Mouse (Mus musculus): ENCODE results near the gene Lrrc8d. TPM values are rescaled to one million over a fixed set of nuclear protein-coding genes. Genes with fewer than 3 reads are reported as not detected.
A peak's percentile ranks its signal among the peaks of the same experiment; 100 is the strongest.

Lrrc8d gene
- polyA plus RNA-seq, 1 experiment from 2014 or later, result 35.7 TPM

DNA sequence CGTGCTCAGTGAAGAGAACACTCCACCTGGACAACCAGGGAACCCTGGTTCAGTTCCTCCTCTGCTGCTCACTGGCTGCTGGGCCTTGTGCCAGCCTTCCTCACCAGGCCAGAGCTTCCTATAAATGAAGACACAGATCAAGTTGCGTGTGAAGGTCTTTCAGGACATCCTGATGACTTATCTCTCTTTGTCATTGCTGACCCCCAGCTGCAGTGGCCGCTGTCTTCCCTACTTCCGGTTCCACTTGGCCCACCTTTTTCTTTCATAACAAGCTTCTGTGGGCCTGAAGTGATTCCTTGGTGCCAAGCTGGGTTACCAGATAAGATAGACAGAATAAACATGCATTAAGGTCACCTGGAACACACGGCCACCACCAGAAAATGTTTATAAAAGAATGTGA lies 90.0 kb downstream of the Lrrc8d start:
- H3K4me1 ChIP-seq (ENCODE audit: control insufficient read depth, insufficient read depth, low read length), result peaks cover 25% of the 10 kb centered on the region
- 86% methylated on average over 5 of the region's 5 CpGs for WGBS
- no peak overlapping the region for H3K4me3 ChIP-seq (ENCODE audit: low read depth, low read length)
- no peak overlapping the region for H3K9ac ChIP-seq (replicated peaks; ENCODE audit: low read depth, low read length)
- no peak overlapping the region for H3K4me2 ChIP-seq (ENCODE audit: low read depth, low read length)
- no peak for ATAC-seq (ENCODE audit: low read depth)
- H3K9me3 ChIP-seq (ENCODE audit: control insufficient read depth, low read length), result no peaks in the 10 kb centered on the region
- H3K36me3 ChIP-seq (ENCODE audit: control insufficient read depth, insufficient read depth, low read length), result no peaks in the 10 kb centered on the region
- H3K27me3 ChIP-seq (ENCODE audit: control insufficient read depth, insufficient read depth, low read length), result no peaks in the 10 kb centered on the region
- no peak overlapping the region for H3K27ac ChIP-seq (ENCODE audit: low read depth, low read length)

DNA sequence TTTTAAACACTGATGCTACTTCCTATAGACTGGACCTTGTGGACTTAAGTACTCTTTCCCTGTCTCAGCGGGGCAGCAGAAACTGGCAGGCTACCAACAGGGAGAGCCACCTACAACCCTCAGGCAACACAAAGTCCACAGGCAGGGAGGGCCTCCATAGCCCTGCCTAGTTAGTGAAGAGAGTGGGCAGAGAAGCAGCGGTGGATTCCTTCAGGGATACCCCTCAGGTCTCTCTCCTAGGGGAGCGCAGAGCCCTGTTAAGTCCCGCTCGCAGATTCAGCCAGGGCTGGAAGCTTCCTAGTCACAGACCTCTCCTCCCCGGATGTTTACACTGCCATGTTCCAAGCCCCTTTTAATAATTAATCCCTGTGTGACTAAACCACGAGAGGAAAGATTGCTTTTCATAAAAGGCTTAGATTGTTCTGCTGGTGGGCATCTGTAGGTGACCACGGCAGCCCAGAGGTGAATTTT lies 92.6 kb downstream of the Lrrc8d start:
- ATAC-seq (ENCODE audit: low read depth), result peak; percentile 36; the same call in 1 of the 2 replicates
- no peak overlapping the region for H3K4me3 ChIP-seq (ENCODE audit: low read depth, low read length)
- no peaks in the 10 kb centered on the region for H3K9me3 ChIP-seq (ENCODE audit: control insufficient read depth, low read length)
- H3K9ac ChIP-seq (replicated peaks; ENCODE audit: low read depth, low read length), result no peak overlapping the region; the same call in 1 of the 2 replicates
- 33% methylated on average over 8 of the region's 8 CpGs for WGBS
- H3K4me1 ChIP-seq (ENCODE audit: control insufficient read depth, insufficient read depth, low read length), result peaks cover 20% of the 10 kb centered on the region
- H3K27me3 ChIP-seq (ENCODE audit: control insufficient read depth, insufficient read depth, low read length), result no peaks in the 10 kb centered on the region
- peak overlapping the region; percentile 48; the same call in 1 of the 2 replicates for H3K27ac ChIP-seq (ENCODE audit: low read depth, low read length)
- H3K4me2 ChIP-seq (ENCODE audit: low read depth, low read length), result peak overlapping the region; percentile 11; the same call in 1 of the 2 replicates
- H3K36me3 ChIP-seq (ENCODE audit: control insufficient read depth, insufficient read depth, low read length), result no peaks in the 10 kb centered on the region

DNA sequence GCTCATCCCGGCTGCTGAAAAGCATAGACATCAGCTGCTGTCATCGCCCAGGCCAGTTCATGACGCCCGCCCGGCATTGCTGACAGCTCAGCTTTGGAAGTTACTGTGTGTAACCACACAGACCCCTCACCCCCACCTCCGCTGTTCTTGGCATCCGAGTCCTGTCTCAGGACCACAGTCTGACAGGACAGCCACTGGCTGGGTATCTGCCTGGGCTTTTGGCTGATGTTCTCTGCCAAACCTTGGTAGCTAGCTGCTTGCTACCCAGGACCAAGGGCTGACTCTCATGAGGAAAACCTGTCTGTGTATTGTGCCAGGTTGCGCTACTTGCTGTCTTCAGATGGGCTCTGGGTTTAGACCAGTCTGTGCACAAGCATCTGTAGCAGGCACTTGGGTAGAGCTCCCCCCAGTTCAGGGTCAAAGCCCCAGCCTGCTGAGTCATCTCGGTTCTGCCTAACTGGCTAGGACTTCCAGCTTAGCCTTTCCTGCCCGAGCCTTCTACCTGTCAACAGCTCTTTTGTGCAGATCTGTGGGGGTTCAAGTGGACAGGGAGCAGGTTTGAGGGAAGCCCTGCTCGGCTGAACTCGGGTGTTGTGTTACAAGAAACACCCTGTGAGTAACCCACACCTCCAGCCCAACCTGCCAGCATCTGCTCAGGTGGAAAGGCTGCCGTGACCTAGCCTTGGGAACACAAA lies 93.2 kb downstream of the Lrrc8d start:
- Histone ChIP-seq H3K9me3 (ENCODE audit: control insufficient read depth, low read length) (no peaks in the 10 kb centered on the region), H3K4me3 (ENCODE audit: low read depth, low read length) (no peak overlapping the region), H3K36me3 (ENCODE audit: control insufficient read depth, insufficient read depth, low read length) (no peaks in the 10 kb centered on the region), H3K9ac (replicated peaks; ENCODE audit: low read depth, low read length) (no peak overlapping the region), H3K4me1 (ENCODE audit: control insufficient read depth, insufficient read depth, low read length) (peaks cover 16% of the 10 kb centered on the region), H3K27ac (ENCODE audit: low read depth, low read length) (peak overlapping the region; percentile 48; the same call in 1 of the 2 replicates), H3K27me3 (ENCODE audit: control insufficient read depth, insufficient read depth, low read length) (no peaks in the 10 kb centered on the region), H3K4me2 (ENCODE audit: low read depth, low read length) (no peak overlapping the region)
- WGBS, result 57% methylated on average over 13 of the region's 13 CpGs
- ATAC-seq (ENCODE audit: low read depth), result peak; percentile 50; the same call in 1 of the 2 replicates

DNA sequence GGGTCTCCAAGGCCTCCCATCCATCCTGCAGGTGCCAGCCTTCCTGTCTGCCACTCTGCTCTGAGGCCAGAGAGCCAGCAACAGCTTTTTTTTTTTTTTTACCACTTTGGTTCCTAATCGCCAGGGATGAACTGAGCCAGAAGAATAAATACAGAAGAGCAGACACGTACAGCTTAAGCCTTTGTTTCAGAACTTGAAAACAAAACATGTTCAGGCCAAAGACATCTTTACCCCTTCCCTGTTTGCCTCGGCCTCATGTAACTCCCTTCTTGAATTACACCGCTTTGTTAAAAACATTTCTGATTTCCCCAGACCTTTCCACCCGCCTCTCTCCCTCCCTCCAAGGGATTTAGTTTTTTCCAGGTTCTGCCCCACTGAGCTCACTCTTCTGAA lies 93.8 kb downstream of the Lrrc8d start:
- no peak for ATAC-seq (ENCODE audit: low read depth)
- Histone ChIP-seq H3K27ac (ENCODE audit: low read depth, low read length) (peak overlapping the region; percentile 48; the same call in 1 of the 2 replicates), H3K4me1 (ENCODE audit: control insufficient read depth, insufficient read depth, low read length) (peaks cover 16% of the 10 kb centered on the region), H3K27me3 (ENCODE audit: control insufficient read depth, insufficient read depth, low read length) (no peaks in the 10 kb centered on the region), H3K4me2 (ENCODE audit: low read depth, low read length) (no peak overlapping the region), H3K9me3 (ENCODE audit: control insufficient read depth, low read length) (no peaks in the 10 kb centered on the region), H3K4me3 (ENCODE audit: low read depth, low read length) (no peak overlapping the region), H3K36me3 (ENCODE audit: control insufficient read depth, insufficient read depth, low read length) (no peaks in the 10 kb centered on the region), H3K9ac (replicated peaks; ENCODE audit: low read depth, low read length) (no peak overlapping the region)
- 68% methylated on average over 5 of the region's 5 CpGs for WGBS

DNA sequence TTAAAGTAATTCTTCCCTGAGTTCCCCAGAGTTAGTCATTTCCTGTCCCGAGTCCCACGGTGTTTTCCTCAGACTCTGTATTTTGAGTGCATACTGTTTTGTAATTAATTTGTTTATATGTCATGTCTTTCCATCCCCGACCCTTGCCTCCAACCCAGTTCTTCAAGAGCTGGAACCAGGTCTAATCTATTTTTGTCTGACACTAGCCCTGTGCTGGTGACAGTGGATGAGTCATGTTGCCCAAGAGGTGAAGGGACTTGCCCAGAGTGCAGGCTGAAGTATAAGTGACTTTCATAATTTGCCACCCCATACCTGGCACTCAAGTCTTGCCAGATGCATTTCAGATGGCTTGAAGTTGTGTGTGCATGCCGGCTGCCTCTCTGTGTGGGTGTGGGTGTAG lies 98.7 kb downstream of the Lrrc8d start:
- Histone ChIP-seq H3K4me2 (ENCODE audit: low read depth, low read length) (no peak overlapping the region), H3K4me1 (ENCODE audit: control insufficient read depth, insufficient read depth, low read length) (peaks cover 11% of the 10 kb centered on the region; the same call in 1 of the 2 replicates), H3K36me3 (ENCODE audit: control insufficient read depth, insufficient read depth, low read length) (no peaks in the 10 kb centered on the region), H3K4me3 (ENCODE audit: low read depth, low read length) (no peak overlapping the region), H3K27ac (ENCODE audit: low read depth, low read length) (no peak overlapping the region), H3K9me3 (ENCODE audit: control insufficient read depth, low read length) (no peaks in the 10 kb centered on the region), H3K27me3 (ENCODE audit: control insufficient read depth, insufficient read depth, low read length) (no peaks in the 10 kb centered on the region), H3K9ac (replicated peaks; ENCODE audit: low read depth, low read length) (no peak overlapping the region)
- 91% methylated on average over 4 of the region's 4 CpGs for WGBS
- no peak for ATAC-seq (ENCODE audit: low read depth)

DNA sequence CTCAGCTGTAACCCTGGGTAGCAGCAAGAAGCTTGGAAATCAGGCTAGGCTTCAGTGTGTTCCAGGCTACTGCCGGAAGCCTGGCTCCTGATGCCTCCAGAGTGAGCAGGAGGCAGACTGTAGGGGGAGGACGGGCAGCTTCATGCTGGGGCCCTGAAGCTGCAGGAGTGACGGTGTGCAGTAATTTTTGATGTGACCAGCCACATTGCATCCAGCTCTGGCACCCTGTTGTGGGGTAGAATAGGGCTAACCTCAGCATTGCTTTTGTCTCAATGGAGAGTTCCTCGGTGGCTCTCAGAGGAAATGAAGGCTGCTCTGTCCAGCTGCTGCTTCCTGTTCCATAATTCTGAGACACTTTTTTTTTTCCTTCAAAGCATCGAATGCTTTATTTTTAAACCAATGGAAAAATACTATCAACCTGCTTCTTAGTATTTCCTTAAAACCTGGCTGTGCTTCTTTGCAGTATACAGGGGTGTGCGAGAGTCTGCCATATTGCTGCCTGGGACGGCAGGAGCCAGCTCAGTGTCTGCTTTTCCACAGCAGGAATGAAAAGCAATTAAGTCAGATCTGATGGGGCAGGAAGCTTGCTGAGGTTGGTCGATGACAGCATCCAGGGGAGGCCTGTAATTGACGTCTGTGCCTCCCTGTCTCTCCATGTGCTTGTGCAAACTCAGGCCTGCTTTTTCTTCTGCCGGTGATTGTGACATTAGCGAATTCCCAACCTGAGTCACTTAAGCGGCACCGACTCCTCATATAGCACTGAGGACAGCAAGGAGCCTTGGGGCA lies 100.3 kb downstream of the Lrrc8d start:
- 14% methylated on average over 13 of the region's 13 CpGs for WGBS
- H3K9me3 ChIP-seq (ENCODE audit: control insufficient read depth, low read length), result no peaks in the 10 kb centered on the region
- 0 out of 2 replicates have a peak overlapping the region, but pooled peaks have one; percentile 11 for H3K9ac ChIP-seq (replicated peaks; ENCODE audit: low read depth, low read length)
- peak overlapping the region; percentile 14; the same call in 1 of the 2 replicates for H3K4me2 ChIP-seq (ENCODE audit: low read depth, low read length)
- H3K27me3 ChIP-seq (ENCODE audit: control insufficient read depth, insufficient read depth, low read length), result no peaks in the 10 kb centered on the region
- peak; percentile 76 for ATAC-seq (ENCODE audit: low read depth)
- peaks cover 11% of the 10 kb centered on the region; the same call in 1 of the 2 replicates for H3K4me1 ChIP-seq (ENCODE audit: control insufficient read depth, insufficient read depth, low read length)
- H3K4me3 ChIP-seq (ENCODE audit: low read depth, low read length), result no peak overlapping the region
- no peaks in the 10 kb centered on the region for H3K36me3 ChIP-seq (ENCODE audit: control insufficient read depth, insufficient read depth, low read length)
- peak overlapping the region; percentile 72 for H3K27ac ChIP-seq (ENCODE audit: low read depth, low read length)

DNA sequence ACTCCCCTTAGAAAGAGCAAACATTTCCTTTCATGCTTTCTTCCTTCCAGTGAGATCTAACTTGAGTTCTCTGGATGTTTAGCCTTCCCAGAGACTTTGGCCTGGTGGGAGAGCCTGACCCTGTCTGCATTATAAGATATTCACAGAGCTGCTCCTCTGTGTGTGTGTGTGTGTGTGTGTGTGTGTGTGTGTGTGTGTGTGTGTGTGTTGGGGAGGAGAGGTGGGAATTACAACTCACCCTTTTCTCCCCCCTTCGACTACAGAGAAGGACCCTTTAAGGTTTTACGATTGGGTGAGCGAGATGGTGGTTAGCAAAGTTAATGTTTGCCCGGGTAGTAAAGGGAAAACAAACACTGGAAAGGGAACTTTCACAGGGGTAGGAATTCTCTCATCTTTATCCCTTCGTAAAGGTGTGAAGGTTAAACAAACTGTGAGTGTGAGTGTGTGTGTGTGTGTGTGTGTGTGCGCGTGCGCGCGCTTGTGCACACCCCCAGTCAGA lies 101.3 kb downstream of the Lrrc8d start:
- 50% methylated on average over 10 of the region's 10 CpGs for WGBS
- Histone ChIP-seq H3K4me1 (ENCODE audit: control insufficient read depth, insufficient read depth, low read length) (peaks cover 11% of the 10 kb centered on the region; the same call in 1 of the 2 replicates), H3K9me3 (ENCODE audit: control insufficient read depth, low read length) (no peaks in the 10 kb centered on the region), H3K27ac (ENCODE audit: low read depth, low read length) (no peak overlapping the region), H3K4me3 (ENCODE audit: low read depth, low read length) (no peak overlapping the region), H3K9ac (replicated peaks; ENCODE audit: low read depth, low read length) (no peak overlapping the region), H3K27me3 (ENCODE audit: control insufficient read depth, insufficient read depth, low read length) (no peaks in the 10 kb centered on the region), H3K4me2 (ENCODE audit: low read depth, low read length) (no peak overlapping the region), H3K36me3 (ENCODE audit: control insufficient read depth, insufficient read depth, low read length) (no peaks in the 10 kb centered on the region)
- ATAC-seq (ENCODE audit: low read depth), result no peak

DNA sequence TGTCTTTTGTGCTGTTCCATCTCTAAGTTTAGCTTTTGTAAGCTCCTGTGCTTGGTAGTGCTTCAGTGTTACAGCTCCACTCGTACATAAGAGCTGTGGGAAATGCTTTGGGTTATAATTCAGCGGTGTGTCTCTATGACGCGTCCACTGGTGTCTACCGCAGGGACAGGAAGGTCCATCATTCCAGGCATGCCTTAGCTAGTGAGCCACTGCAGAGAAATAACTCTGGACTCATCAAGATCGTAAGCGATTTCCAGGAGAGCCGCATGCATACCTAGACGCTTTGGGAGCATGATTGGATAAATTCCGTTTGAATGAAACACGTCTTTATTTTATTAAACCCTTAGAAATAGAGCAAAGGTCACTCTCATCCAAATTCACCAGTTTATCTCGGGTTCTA lies 106.2 kb downstream of the Lrrc8d start:
- Histone ChIP-seq H3K27ac (ENCODE audit: low read depth, low read length) (no peak overlapping the region), H3K27me3 (ENCODE audit: control insufficient read depth, insufficient read depth, low read length) (no peaks in the 10 kb centered on the region), H3K9ac (replicated peaks; ENCODE audit: low read depth, low read length) (no peak overlapping the region), H3K4me1 (ENCODE audit: control insufficient read depth, insufficient read depth, low read length) (no peaks in the 10 kb centered on the region), H3K4me3 (ENCODE audit: low read depth, low read length) (no peak overlapping the region), H3K36me3 (ENCODE audit: control insufficient read depth, insufficient read depth, low read length) (no peaks in the 10 kb centered on the region), H3K4me2 (ENCODE audit: low read depth, low read length) (no peak overlapping the region), H3K9me3 (ENCODE audit: control insufficient read depth, low read length) (no peaks in the 10 kb centered on the region)
- 93% methylated on average over 12 of the region's 12 CpGs for WGBS
- ATAC-seq (ENCODE audit: low read depth), result no peak

DNA sequence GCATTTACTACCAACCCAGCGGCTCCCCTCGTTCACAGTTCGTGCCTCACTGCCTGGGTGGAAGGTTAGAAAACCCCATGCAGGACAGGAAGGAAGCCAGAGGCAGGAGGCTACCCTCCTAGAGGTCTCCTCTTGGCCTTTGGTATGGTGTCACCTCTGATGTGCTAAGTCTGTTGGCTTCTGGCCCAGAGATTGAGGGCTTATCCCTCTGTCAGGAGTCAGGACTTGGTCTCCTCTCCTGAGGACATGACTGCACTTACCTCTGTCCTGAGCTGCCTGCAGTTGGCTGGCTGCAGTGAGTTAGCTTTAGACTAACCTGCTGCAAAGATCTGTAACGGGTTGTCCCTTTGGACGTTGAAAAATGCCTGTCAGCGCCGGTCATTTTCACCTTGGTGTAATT lies 107.7 kb downstream of the Lrrc8d start:
- Histone ChIP-seq H3K4me3 (ENCODE audit: low read depth, low read length) (no peak overlapping the region), H3K36me3 (ENCODE audit: control insufficient read depth, insufficient read depth, low read length) (peaks cover 12% of the 10 kb centered on the region), H3K4me2 (ENCODE audit: low read depth, low read length) (no peak overlapping the region), H3K9ac (replicated peaks; ENCODE audit: low read depth, low read length) (no peak overlapping the region), H3K27ac (ENCODE audit: low read depth, low read length) (no peak overlapping the region), H3K9me3 (ENCODE audit: control insufficient read depth, low read length) (peaks cover 7% of the 10 kb centered on the region; the same call in 1 of the 2 replicates), H3K4me1 (ENCODE audit: control insufficient read depth, insufficient read depth, low read length) (no peaks in the 10 kb centered on the region), H3K27me3 (ENCODE audit: control insufficient read depth, insufficient read depth, low read length) (no peaks in the 10 kb centered on the region)
- ATAC-seq (ENCODE audit: low read depth), result no peak
- 58% methylated on average over 7 of the region's 7 CpGs for WGBS
